Mouse (Mus musculus) adrenal gland, adult 2 months (tissue): ENCODE measurements around the gene AI837181. TPM values are rescaled to one million over a fixed set of nuclear protein-coding genes. Genes with fewer than 3 reads are reported as not detected.

Source experiments
- DNase-seq: peaks from one replicate; pipeline ENCODE4 v3.0.0; 2021
- polyA plus RNA-seq: library from polyadenylated mRNA; depleted of rRNA; stranded (reverse); fragments of >200 nt; gene quantifications from 2 replicates; pipeline ENCODE4 v1.2.3, GENCODE M21; 2012; rRNA removed
- total RNA-seq, 2 experiments: library from RNA; stranded (reverse); gene quantifications; 2 replicates each; pipeline ENCODE4 v1.2.3; 2021

Gene AI837181
- total and polyA plus RNA-seq, 3 experiments: 48.8 to 115 (median 53.3) TPM

DNA sequence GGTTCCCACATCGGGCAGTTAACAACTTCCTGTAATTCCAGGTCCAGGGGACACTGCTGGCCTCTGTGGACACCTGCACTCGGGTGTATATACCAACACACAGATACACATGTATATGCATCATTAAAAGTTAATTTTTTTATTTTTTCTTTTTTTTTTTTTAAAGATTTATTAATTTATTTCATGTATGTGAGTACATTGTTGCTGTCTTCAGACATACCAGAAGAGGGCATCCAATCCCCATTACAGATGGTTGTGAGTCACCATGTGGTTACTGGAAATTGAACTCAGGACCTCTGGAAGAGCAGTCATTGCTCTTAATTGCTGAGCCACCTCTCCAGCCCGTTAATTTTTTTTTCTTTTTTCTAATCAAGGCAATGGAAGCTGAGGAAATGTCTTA is 47.9 kb downstream of the AI837181 start:
- no peak for DNase-seq

DNA sequence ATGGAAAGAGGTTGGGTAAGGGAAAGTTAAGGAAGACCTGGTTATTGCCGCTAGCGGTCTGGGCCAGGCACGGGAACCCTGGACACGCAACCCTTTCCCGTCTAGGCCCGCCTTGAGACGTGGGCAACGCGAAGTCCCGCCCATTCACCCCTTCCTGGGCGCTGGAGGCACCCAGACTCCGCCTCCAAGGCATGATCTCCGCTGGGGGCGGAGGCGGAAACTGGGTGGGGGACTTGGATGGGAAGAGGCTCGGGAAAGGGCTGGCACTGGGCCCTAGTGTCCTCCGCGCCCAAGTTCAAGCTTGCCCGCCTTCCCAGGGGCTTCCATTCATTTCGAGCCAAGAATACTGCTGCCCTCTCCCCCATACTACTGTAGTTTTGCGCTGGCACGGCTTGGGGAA is 48.8 kb downstream of the AI837181 start, which contains the start of gene Efemp2:
Gene Efemp2 (plus strand): TSS at position 235 of the 400 bp plus-strand sequence.
- peak; percentile 94 for DNase-seq

DNA sequence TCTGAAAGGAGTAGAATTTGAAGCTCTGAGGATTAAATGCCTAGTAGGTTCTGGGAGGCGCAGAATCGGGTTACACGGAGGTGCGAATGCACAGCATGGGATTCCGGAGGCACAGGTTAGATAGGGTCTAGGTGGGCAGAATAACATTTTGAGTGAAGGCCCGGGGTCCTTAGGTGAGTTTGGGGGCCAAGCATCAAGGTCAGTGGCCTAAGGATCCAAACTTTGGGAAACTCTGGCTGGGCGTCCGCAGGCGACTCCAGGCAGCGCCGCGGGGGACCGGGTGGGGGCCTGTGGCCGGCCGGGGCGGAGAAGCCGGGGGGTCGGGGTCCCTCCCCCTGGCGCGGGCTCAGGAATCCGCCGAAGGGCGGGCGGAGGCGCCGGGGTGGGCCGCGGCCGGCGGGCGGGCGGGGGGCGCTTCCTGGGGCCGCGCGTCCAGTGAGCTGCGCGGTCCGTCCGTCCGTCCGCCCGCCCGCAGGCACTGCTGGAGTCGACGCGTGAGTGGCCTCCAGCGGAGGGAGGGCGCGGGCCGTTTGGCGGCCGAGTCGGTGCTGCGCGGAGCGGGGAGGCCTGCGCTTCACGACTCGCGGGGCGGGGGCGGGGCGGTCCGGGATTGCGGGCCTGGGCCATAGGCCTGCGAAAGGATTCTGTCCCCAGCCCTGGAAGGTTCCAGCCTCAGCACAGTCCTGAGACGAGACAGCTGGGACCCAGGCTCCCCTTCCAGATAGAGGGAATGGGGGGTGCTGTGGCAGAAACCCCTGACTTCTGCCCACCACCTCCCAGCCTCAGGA is 49.5 kb downstream of the AI837181 start:
- peak; percentile 72 for DNase-seq

DNA sequence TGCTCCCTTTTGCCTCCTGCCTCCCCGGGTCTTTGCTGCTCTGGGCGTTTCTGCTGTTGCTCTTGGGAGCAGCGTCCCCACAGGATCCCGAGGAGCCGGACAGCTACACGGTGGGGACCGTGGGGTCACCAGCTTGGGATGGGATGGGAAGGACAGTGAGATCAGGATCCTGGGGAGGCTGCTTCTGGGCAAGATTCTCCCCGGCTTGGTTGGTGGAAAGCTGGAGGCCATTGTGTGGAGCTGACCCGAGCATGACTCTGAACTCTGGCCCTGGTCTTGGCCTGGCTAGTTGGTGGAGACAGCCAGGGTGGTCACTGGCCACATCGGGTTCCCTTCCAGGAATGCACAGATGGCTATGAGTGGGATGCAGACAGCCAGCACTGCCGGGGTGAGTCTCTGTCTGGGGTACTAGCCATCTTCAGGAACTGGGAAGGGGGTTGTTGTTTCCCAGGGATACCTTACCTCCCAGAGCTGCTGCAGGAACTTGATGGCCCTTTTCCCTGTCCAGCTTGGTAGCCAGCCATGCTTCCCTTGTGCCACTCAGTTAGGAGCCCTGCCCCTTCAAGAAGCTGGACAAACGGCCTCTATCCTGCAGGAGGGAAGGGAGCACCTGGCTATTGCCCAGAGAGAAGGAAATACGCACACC is 50.2 kb downstream of the AI837181 start:
- DNase-seq: no peak

Other genes with a start within 250 kb of the AI837181 start
- 10 to 100 TPM; 18.4 to 18.9 TPM for gene Pacs1, start 152.0 kb upstream of the AI837181 start, total RNA-seq
- gene Pacs1, start 152.0 kb upstream of the AI837181 start, polyA plus RNA-seq: 34.1 and 39.9 TPM in 2 replicates
- 100 to 1,000 TPM; 165 to 171 TPM for gene Sf3b2, start 129.7 kb upstream of the AI837181 start, total RNA-seq
- gene Sf3b2, start 129.7 kb upstream of the AI837181 start, polyA plus RNA-seq: 161 and 235 TPM in 2 replicates
- under 1 TPM; 0.12 to 0.21 TPM for gene Gal3st3, start 126.8 kb upstream of the AI837181 start, total RNA-seq
- 0.27 and 0.73 TPM in 2 replicates for gene Gal3st3, start 126.8 kb upstream of the AI837181 start, polyA plus RNA-seq
- gene Catsper1, start 89.4 kb upstream of the AI837181 start, total RNA-seq: not detected
- gene Catsper1, start 89.4 kb upstream of the AI837181 start, polyA plus RNA-seq: not detected in 2 replicates
- gene Cst6, start 75.6 kb upstream of the AI837181 start, total RNA-seq: 1 to 10 TPM; 1.1 to 3.2 TPM
- 1.9 and 6.1 TPM in 2 replicates for gene Cst6, start 75.6 kb upstream of the AI837181 start, polyA plus RNA-seq
- 10 to 100 TPM; 22.5 to 23.7 TPM for gene Eif1ad, start 58.4 kb upstream of the AI837181 start, total RNA-seq
- gene Eif1ad, start 58.4 kb upstream of the AI837181 start, polyA plus RNA-seq: 22.2 and 27.2 TPM in 2 replicates
- 100 to 1,000 TPM; 138 to 155 TPM for gene Banf1, start 58.0 kb upstream of the AI837181 start, total RNA-seq
- 99.6 and 110 TPM in 2 replicates for gene Banf1, start 58.0 kb upstream of the AI837181 start, polyA plus RNA-seq
- gene Sart1, start 36.4 kb upstream of the AI837181 start, total RNA-seq: 10 to 100 TPM; 72.2 to 88.9 TPM
- gene Sart1, start 36.4 kb upstream of the AI837181 start, polyA plus RNA-seq: 5.4 and 8.1 TPM in 2 replicates
- not detected for gene Tsga10ip, start 22.6 kb upstream of the AI837181 start, total RNA-seq
- gene Tsga10ip, start 22.6 kb upstream of the AI837181 start, polyA plus RNA-seq: not detected in 2 replicates
- 100 to 1,000 TPM; 273 to 290 TPM for gene Drap1, start 165 bp upstream of the AI837181 start, total RNA-seq
- 127 and 159 TPM in 2 replicates for gene Drap1, start 165 bp upstream of the AI837181 start, polyA plus RNA-seq
- 1 to 10 TPM in 1 of 2 experiments, not detected in 1; 1.2 TPM for gene Fosl1, start 22.4 kb downstream of the AI837181 start, total RNA-seq
- 0.06 and 0.16 TPM in 2 replicates for gene Fosl1, start 22.4 kb downstream of the AI837181 start, polyA plus RNA-seq
- 10 to 100 TPM in 1 of 2 experiments, 1 to 10 TPM in 1; 3.5 to 10.5 TPM for gene Ccdc85b, start 32.8 kb downstream of the AI837181 start, total RNA-seq
- gene Ccdc85b, start 32.8 kb downstream of the AI837181 start, polyA plus RNA-seq: 13.5 and 13.9 TPM in 2 replicates
- 10 to 100 TPM; 85.1 to 94.8 TPM for gene Fibp, start 35.5 kb downstream of the AI837181 start, total RNA-seq
- gene Fibp, start 35.5 kb downstream of the AI837181 start, polyA plus RNA-seq: 89.9 and 95.9 TPM in 2 replicates
- under 1 TPM; 0.75 to 0.79 TPM for gene Ctsw, start 43.4 kb downstream of the AI837181 start, total RNA-seq
- 0.71 and 1.1 TPM in 2 replicates for gene Ctsw, start 43.4 kb downstream of the AI837181 start, polyA plus RNA-seq
- 100 to 1,000 TPM in 1 of 2 experiments, 10 to 100 TPM in 1; 49.7 to 107 TPM for gene Efemp2, start 48.8 kb downstream of the AI837181 start, total RNA-seq
- gene Efemp2, start 48.8 kb downstream of the AI837181 start, polyA plus RNA-seq: 112 and 116 TPM in 2 replicates
- gene Mus81, start 63.3 kb downstream of the AI837181 start, total RNA-seq: 10 to 100 TPM; 23.2 to 24.9 TPM
- gene Mus81, start 63.3 kb downstream of the AI837181 start, polyA plus RNA-seq: 39.5 and 45.7 TPM in 2 replicates
- gene Cfl1, start 65.3 kb downstream of the AI837181 start, total RNA-seq: 100 to 1,000 TPM; 732 to 783 TPM
- 308 and 311 TPM in 2 replicates for gene Cfl1, start 65.3 kb downstream of the AI837181 start, polyA plus RNA-seq
- 1 to 10 TPM in 1 of 2 experiments, under 1 TPM in 1; 0.86 to 1.1 TPM for gene 1700020D05Rik, start 78.6 kb downstream of the AI837181 start, total RNA-seq
- 1.0 and 1.2 TPM in 2 replicates for gene 1700020D05Rik, start 78.6 kb downstream of the AI837181 start, polyA plus RNA-seq
- 10 to 100 TPM; 12.2 to 14.1 TPM for gene Snx32, start 85.4 kb downstream of the AI837181 start, total RNA-seq
- gene Snx32, start 85.4 kb downstream of the AI837181 start, polyA plus RNA-seq: 13.0 and 15.0 TPM in 2 replicates
- gene Ovol1, start 135.5 kb downstream of the AI837181 start, total RNA-seq: not detected
- not detected in 2 replicates for gene Ovol1, start 135.5 kb downstream of the AI837181 start, polyA plus RNA-seq
- 1 to 10 TPM; 8.4 to 9.4 TPM for gene Ap5b1, start 142.9 kb downstream of the AI837181 start, total RNA-seq
- 12.8 and 16.8 TPM in 2 replicates for gene Ap5b1, start 142.9 kb downstream of the AI837181 start, polyA plus RNA-seq
- gene Rnaseh2c, start 176.7 kb downstream of the AI837181 start, total RNA-seq: 100 to 1,000 TPM; 109 to 147 TPM
- gene Rnaseh2c, start 176.7 kb downstream of the AI837181 start, polyA plus RNA-seq: 97.9 and 99.7 TPM in 2 replicates
- gene Kat5, start 185.1 kb downstream of the AI837181 start, total RNA-seq: 10 to 100 TPM; 75.5 to 76.9 TPM
- 43.8 and 54.1 TPM in 2 replicates for gene Kat5, start 185.1 kb downstream of the AI837181 start, polyA plus RNA-seq
- 100 to 1,000 TPM in 1 of 2 experiments, 10 to 100 TPM in 1; 89.8 to 149 TPM for gene Rela, start 212.3 kb downstream of the AI837181 start, total RNA-seq
- gene Rela, start 212.3 kb downstream of the AI837181 start, polyA plus RNA-seq: 163 and 221 TPM in 2 replicates
- 10 to 100 TPM; 39.8 to 62.1 TPM for gene Sipa1, start 238.6 kb downstream of the AI837181 start, total RNA-seq
- 165 and 177 TPM in 2 replicates for gene Sipa1, start 238.6 kb downstream of the AI837181 start, polyA plus RNA-seq